In the genomic region with DNA sequence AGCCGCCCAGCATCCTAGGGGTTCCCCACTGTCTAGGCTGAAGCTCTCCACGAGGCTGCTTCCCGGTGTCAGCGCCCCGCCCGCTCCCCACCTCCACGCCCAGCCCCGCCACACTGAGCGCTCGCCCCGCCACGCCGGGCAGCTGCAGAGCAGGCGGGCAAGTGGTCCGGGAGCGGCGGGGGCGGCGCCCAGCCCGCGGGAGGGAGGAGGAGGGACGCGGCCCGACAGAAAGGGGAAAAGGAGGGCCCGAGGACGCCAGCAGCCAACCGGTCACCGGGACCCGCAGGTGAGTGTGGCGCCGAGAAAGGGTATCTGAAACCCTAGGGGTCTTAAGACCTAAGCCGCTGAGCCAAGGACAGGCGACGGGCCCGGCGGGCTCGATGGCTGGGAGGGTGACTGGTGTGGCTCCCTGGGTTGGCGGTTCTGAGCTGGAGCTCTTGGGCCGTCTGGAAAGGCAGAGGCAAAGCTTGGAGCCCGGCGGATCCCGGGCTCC, we compare ENCODE assay signal across 8 mouse cellular contexts. TPM values are rescaled to one million over a fixed set of nuclear protein-coding genes. Genes with fewer than 3 reads are reported as not detected.
DNase-seq lines count a peak whose midpoint lies in the region; ATAC-seq and TF ChIP-seq lines count a peak whose summit lies in the region.

Gene Adgrg2, plus strand, starts transcription at position 227 of the 493 bp plus-strand sequence.

- H3K79me2 ChIP-seq in heart, adult 2 months (replicated peaks; ENCODE audit: control insufficient read depth, insufficient read depth, low read length) = no peaks in the 10 kb centered on the region

- no peak within 1 kb of the TSS for H3K9ac ChIP-seq in heart, adult 2 months (ENCODE audit: low read depth, low read length)
- peak within 1 kb of the TSS; percentile 53; the same call in 1 of the 2 replicates for H3K9ac ChIP-seq in kidney, embryonic 16.5 days (replicated peaks; ENCODE audit: low read length)
- no peak within 1 kb of the TSS for H3K9ac ChIP-seq in stomach, embryonic 14.5 days (replicated peaks; ENCODE audit: low read depth, low read length)

- no peak for TF ChIP-seq EP300 in heart, adult 2 months (IDR thresholded peaks at IDR 0.05; ENCODE audit: insufficient read depth, low read depth, low read length)

- no peak within 1 kb of the TSS for H3K27ac ChIP-seq in layer of hippocampus, adult 2 months
- H3K27ac ChIP-seq in heart, adult 2 months = no peak within 1 kb of the TSS
- no peak within 1 kb of the TSS for H3K27ac ChIP-seq in kidney, embryonic 16.5 days (ENCODE audit: low read length)
- no peak within 1 kb of the TSS for H3K27ac ChIP-seq in stomach, embryonic 14.5 days (ENCODE audit: low read length)

- H3K27me3 ChIP-seq in heart, adult 2 months (ENCODE audit: control insufficient read depth, insufficient read depth, low read length) = no peaks in the 10 kb centered on the region
- peaks cover 23% of the 10 kb centered on the region; the same call in 1 of the 2 replicates for H3K27me3 ChIP-seq in kidney, embryonic 16.5 days (ENCODE audit: insufficient read depth, low read length)
- no peaks in the 10 kb centered on the region for H3K27me3 ChIP-seq in stomach, embryonic 14.5 days (ENCODE audit: control insufficient read depth, insufficient read depth, low read length)

- no peak for TF ChIP-seq POLR2A in heart, adult 2 months (IDR thresholded peaks at IDR 0.05; ENCODE audit: insufficient read depth, low read depth, low read length)

- ATAC-seq in common myeloid progenitor, adult 5-6 weeks (replicated peaks; ENCODE audit: low read depth, poor library complexity, severe bottlenecking) = peak; percentile 84
- peak; percentile 91 for ATAC-seq in kidney, embryonic 16.5 days (ENCODE audit: low FRiP score, low TSS enrichment)
- peak; percentile 79 for ATAC-seq in stomach, embryonic 14.5 days (ENCODE audit: insufficient number of reproducible peaks, insufficient read depth, low FRiP score, low read depth)

- H3K4me3 ChIP-seq in layer of hippocampus, adult 2 months = peak within 1 kb of the TSS; percentile 50
- peak within 1 kb of the TSS; percentile 16; the same call in 1 of the 2 replicates for H3K4me3 ChIP-seq in heart, adult 2 months
- peak within 1 kb of the TSS; percentile 38 for H3K4me3 ChIP-seq in kidney, embryonic 16.5 days (ENCODE audit: low read length)
- H3K4me3 ChIP-seq in stomach, embryonic 14.5 days (ENCODE audit: low read depth, low read length) = peak within 1 kb of the TSS; percentile 33

- H3K4me2 ChIP-seq in kidney, embryonic 16.5 days (replicated peaks; ENCODE audit: low read depth, low read length) = peak within 1 kb of the TSS; percentile 71
- H3K4me2 ChIP-seq in stomach, embryonic 14.5 days (replicated peaks; ENCODE audit: low read depth, low read length) = peak within 1 kb of the TSS; percentile 57

- no peak for TF ChIP-seq CTCF in layer of hippocampus, adult 2 months (conservative IDR thresholded peaks at IDR 0.05)
- TF ChIP-seq CTCF in heart, adult 2 months (IDR thresholded peaks at IDR 0.05) = no peak

- WGBS in heart, adult 2 months = 13% methylated on average over 32 of the region's 42 CpGs
- WGBS in kidney, embryonic 16.5 days = 17% methylated on average over 23 of the region's 42 CpGs
- 12% methylated on average over 42 of the region's 42 CpGs for WGBS in stomach, embryonic 14.5 days

- H3K36me3 ChIP-seq in heart, adult 2 months (ENCODE audit: control insufficient read depth, insufficient read depth, low read length) = no peaks in the 10 kb centered on the region
- no peaks in the 10 kb centered on the region for H3K36me3 ChIP-seq in kidney, embryonic 16.5 days (ENCODE audit: insufficient read depth, low read length)
- no peaks in the 10 kb centered on the region for H3K36me3 ChIP-seq in stomach, embryonic 14.5 days (ENCODE audit: control insufficient read depth, insufficient read depth, low read length)

- no peaks in the 10 kb centered on the region for H3K4me1 ChIP-seq in heart, adult 2 months (ENCODE audit: control insufficient read depth, insufficient read depth, low read length)
- no peaks in the 10 kb centered on the region for H3K4me1 ChIP-seq in kidney, embryonic 16.5 days (ENCODE audit: insufficient read depth, low read length)
- H3K4me1 ChIP-seq in stomach, embryonic 14.5 days (ENCODE audit: control insufficient read depth, insufficient read depth, low read length) = no peaks in the 10 kb centered on the region

- no peaks in the 10 kb centered on the region for H3K9me3 ChIP-seq in kidney, embryonic 16.5 days (ENCODE audit: low read length)
- no peaks in the 10 kb centered on the region for H3K9me3 ChIP-seq in stomach, embryonic 14.5 days (ENCODE audit: control insufficient read depth, low read depth, low read length)

- intact Hi-C loops in heart, adult 2 months (cut with DNase I) = no loop called here

- no peak for DNase-seq in layer of hippocampus, adult 2 months (ENCODE audit: low spot score in 2 of 2)
- DNase-seq in layer of hippocampus, adult 9-11 months = no peak
- DNase-seq in heart, adult 2 months = peak; percentile 18 to 27
- DNase-seq in lung, postnatal 4 days = peak; percentile 26 to 40
- DNase-seq in cerebellum, adult 9-11 months = no peak

RNA-seq across cellular contexts. Expression of gene Adgrg2, which starts in this region (rescaled TPM):
- 1 to 10 TPM in 1 of 2 experiments, under 1 TPM in 1; 0.59 to 1.1 TPM for total RNA-seq in layer of hippocampus, adult 2 months (2021)
- total RNA-seq in common myeloid progenitor, adult 5-6 weeks (2017) = 0.23 and 0.24 TPM in 2 replicates
- 1 to 10 TPM in 1 of 2 experiments, under 1 TPM in 1; 0.93 to 1.2 TPM for total RNA-seq in heart, adult 2 months (2021)
- polyA plus RNA-seq in heart, adult 2 months (2012; rRNA removed) = 0.80 and 0.85 TPM in 2 replicates
- 1.3 and 1.4 TPM in 2 replicates for polyA plus RNA-seq in kidney, embryonic 16.5 days (2015; fragmentation: Nextera tagmentation; extraction: Ambion mirVana)
- polyA plus RNA-seq in stomach, embryonic 14.5 days (2014; fragmentation: Nextera tagmentation; extraction: Ambion mirVana) = 2.9 and 3.3 TPM in 2 replicates

Comparison
In these comparisons a context has a peak if more than half of its experiments do, and no peak if none do; other contexts are left out.
1. Peak in ATAC-seq in common myeloid progenitor, adult 5-6 weeks; RNA of the gene not detected or under 1 TPM.
2. DNase-seq: peak in heart, adult 2 months (2 of 2) and lung, postnatal 4 days (2 of 2); none in layer of hippocampus, adult 2 months (0 of 2), layer of hippocampus, adult 9-11 months (single experiment) and cerebellum, adult 9-11 months (single experiment).
3. Peak in every context shown above with its lines, with median percentiles within 50 percentile points of each other: H3K4me3 ChIP-seq and ATAC-seq.